Mouse (Mus musculus) bone marrow macrophage, adult 2 months (primary cell): ENCODE measurements at regions not wholly inside any gene's neighbourhood (a gene's known extent, or its start where the extent isn't known, plus 50 kb on each side); places are given as distances from the start of the nearest gene placed in this dataset.

Experiments
- CTCF ChIP-seq: IDR thresholded peaks from 2 replicates; pipeline ENCODE4 v1.5.1; 2012; ENCODE audit warnings: low read depth, mild to moderate bottlenecking, low read length, moderate library complexity
- POLR2A ChIP-seq: IDR thresholded peaks from 2 replicates; pipeline ENCODE4 v1.6.1; 2012; ENCODE audit warnings: mild to moderate bottlenecking, low read depth, low read length, borderline replicate concordance

- no peak for TF ChIP-seq POLR2A
- no peak for TF ChIP-seq CTCF
These were observed 125.8 kb downstream of the Zfp619 start for GRCm38 (mm10) chr7:39643323-39643722.
